Mouse (Mus musculus) G1E (cell line): ENCODE results near the gene Btbd9. TPM values are rescaled to one million over a fixed set of nuclear protein-coding genes. Genes with fewer than 3 reads are reported as not detected.

ENCODE experiments used
- ATAC-seq: 2 replicates; pipeline ENCODE4 v1.8.0; 2016; ENCODE audit warnings: mild to moderate bottlenecking; ENCODE audit not compliant: insufficient number of reproducible peaks, poor library complexity, low FRiP score, severe bottlenecking; ENCODE audit errors: extremely low read depth
- DNase-seq: peaks from one replicate; pipeline ENCODE4 v3.0.0; 2012; ENCODE audit warnings: low spot score
- H3K27me3 ChIP-seq: 2 replicates; pipeline ENCODE4 v1.6.1; 2012; ENCODE audit warnings: mild to moderate bottlenecking, low read length, inconsistent platforms; ENCODE audit not compliant: insufficient read depth
- H3K36me3 ChIP-seq: replicated peaks from 2 replicates; pipeline ENCODE3; 2012; ENCODE audit warnings: mild to moderate bottlenecking, inconsistent platforms
- H3K4me1 ChIP-seq: 2 replicates; pipeline ENCODE4 v1.6.1; 2012; ENCODE audit warnings: low read depth, low read length, inconsistent platforms, mixed read lengths; ENCODE audit not compliant: insufficient read depth
- H3K4me3 ChIP-seq: 2 replicates; pipeline ENCODE4 v1.5.1; 2012; ENCODE audit warnings: low read depth, mild to moderate bottlenecking, inconsistent platforms, low read length, moderate library complexity, mixed read lengths
- H3K9me3 ChIP-seq: replicated peaks from 2 replicates; pipeline ENCODE4 v1.6.1; 2012; ENCODE audit warnings: inconsistent platforms
- CTCF ChIP-seq: IDR thresholded peaks from 2 replicates; pipeline ENCODE4 v1.5.1; 2012; ENCODE audit warnings: low read depth, low read length, inconsistent platforms, mixed read lengths
- GATA1 ChIP-seq: IDR thresholded peaks from 2 replicates; pipeline ENCODE4 v1.6.1; 2012; ENCODE audit warnings: borderline replicate concordance, low read length, inconsistent platforms, mixed read lengths
- GATA2 ChIP-seq: IDR thresholded peaks from 2 replicates; pipeline ENCODE4 v1.6.1; 2012; ENCODE audit warnings: low read depth, low read length, inconsistent platforms, borderline replicate concordance
- POLR2AphosphoS5 ChIP-seq: IDR thresholded peaks from 2 replicates; pipeline ENCODE4 v1.6.1; 2012; ENCODE audit warnings: low read depth, low read length, inconsistent platforms; ENCODE audit not compliant: insufficient replicate concordance
- TAL1 ChIP-seq: conservative IDR thresholded peaks from 2 replicates; pipeline ENCODE4 v1.6.1; 2012; ENCODE audit warnings: low read depth, low read length, inconsistent platforms, mixed read lengths
- polyA plus RNA-seq: library from polyadenylated mRNA; stranded (reverse); fragments of >175 nt; gene quantifications from 2 replicates; pipeline ENCODE4 v1.2.3, GENCODE M21; 2012
- total RNA-seq, 2 experiments: library from RNA; stranded (forward) in 1 of 2; stranded (reverse) in 1 of 2; fragments of 200-1000 nt in 1 of 2; fragments of >200 nt in 1 of 2; fragmentation: Nextera tagmentation in 1 of 2; gene quantifications; 2 replicates each; pipeline ENCODE4 v1.2.3; 2014 to 2017

Gene Btbd9
- total and polyA plus RNA-seq, 3 experiments, result 33.6 to 68.4 (median 57.5) TPM

DNA sequence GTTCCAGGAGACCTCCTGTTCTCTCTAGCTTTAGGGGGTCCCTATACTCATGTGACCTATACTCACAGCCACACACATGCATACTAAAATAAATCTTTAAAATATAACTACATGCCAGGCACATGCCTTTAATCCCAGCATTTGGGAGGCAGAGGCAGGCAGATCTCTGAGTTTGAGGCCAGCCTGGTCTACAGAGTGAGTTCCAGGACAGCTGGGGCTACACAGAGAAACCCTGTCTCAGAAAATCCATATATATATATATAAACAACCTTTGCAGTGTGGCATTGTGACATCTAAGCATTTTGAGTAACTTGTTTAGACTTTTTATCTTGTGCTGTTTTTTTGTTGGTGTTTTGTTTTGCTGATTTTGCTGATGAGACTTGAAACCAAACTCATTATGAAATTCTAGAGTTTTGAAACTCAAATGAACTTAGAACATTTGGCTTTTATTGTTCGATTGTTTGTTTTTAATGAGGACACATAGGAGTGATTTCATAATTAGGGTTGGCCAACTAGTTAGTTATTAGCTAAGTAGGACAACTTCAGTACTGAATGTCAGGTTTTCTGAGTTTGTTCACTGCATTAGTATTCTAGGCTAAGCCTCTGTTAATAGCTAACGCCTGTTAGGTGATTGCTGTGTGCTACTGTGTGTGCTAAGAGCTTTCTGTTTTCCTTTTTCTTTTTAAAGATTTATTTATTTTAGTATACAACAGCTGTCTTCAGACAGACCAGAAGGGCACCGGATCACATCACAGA, 42.0 kb upstream of the Btbd9 start:
- Histone ChIP-seq H3K4me1 (peaks cover 45% of the 10 kb centered on the region), H3K9me3 (peaks cover 28% of the 10 kb centered on the region), H3K36me3 (peaks cover 13% of the 10 kb centered on the region), H3K27me3 (no peaks in the 10 kb centered on the region), H3K4me3 (no peak overlapping the region)
- no peak for DNase-seq
- no peak for ATAC-seq
- TF ChIP-seq TAL1 (no peak), POLR2AphosphoS5 (no peak), GATA2 (no peak), CTCF (no peak), GATA1 (no peak)

DNA sequence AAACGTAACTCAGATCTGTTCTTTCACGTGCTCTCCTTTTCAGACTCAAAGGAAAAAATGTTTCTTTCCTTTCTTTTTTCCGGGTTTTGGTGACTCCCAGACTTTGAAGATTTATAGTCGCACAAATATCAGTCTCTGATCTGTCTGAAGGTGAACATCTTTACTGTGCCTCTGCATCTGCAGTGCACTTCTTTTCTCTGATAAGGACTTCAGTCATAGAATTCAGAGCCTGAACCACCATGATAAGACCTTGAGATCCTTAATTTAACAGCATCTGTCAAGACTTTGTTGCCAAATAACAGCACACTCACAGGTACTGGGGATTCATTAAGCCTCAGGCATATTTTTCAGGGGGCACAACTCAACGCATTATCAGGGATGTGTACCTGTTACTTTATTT, 39.9 kb upstream of the Btbd9 start:
- ATAC-seq (peak; percentile 23), DNase-seq (no peak)
- Histone ChIP-seq H3K4me3 (no peak overlapping the region), H3K9me3 (peaks cover 19% of the 10 kb centered on the region), H3K4me1 (peaks cover 54% of the 10 kb centered on the region), H3K36me3 (no peaks in the 10 kb centered on the region), H3K27me3 (no peaks in the 10 kb centered on the region)
- TF ChIP-seq CTCF (no peak), TAL1 (peak; percentile 98)

DNA sequence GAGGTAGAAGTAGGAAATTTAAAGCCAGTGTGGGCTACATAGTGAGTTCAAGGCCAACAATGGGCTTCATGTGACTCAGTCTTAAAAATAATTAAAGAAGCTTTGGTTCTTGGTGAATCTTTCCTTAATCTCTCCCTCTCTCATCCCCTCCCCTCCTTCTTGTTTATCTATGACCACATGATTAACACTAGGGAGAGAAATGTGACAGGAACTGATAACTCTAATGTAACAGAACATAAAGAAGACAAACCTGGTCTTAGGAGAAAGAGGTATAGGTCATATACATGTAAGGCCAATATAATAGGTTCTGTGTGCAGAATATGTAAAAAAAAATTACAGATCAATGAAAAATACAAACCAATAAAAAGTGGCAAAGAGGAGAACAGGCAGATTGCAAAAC, 37.1 kb upstream of the Btbd9 start:
- H3K9me3 ChIP-seq, result peaks cover 21% of the 10 kb centered on the region
- no peak overlapping the region; the same call in 1 of the 2 replicates for H3K4me3 ChIP-seq
- peaks cover 15% of the 10 kb centered on the region for H3K36me3 ChIP-seq
- H3K27me3 ChIP-seq, result no peaks in the 10 kb centered on the region
- TF ChIP-seq TAL1, result peak; percentile 77
- TF ChIP-seq GATA2, result no peak
- ATAC-seq (peak; percentile 25), DNase-seq (no peak)
- peaks cover 77% of the 10 kb centered on the region for H3K4me1 ChIP-seq

DNA sequence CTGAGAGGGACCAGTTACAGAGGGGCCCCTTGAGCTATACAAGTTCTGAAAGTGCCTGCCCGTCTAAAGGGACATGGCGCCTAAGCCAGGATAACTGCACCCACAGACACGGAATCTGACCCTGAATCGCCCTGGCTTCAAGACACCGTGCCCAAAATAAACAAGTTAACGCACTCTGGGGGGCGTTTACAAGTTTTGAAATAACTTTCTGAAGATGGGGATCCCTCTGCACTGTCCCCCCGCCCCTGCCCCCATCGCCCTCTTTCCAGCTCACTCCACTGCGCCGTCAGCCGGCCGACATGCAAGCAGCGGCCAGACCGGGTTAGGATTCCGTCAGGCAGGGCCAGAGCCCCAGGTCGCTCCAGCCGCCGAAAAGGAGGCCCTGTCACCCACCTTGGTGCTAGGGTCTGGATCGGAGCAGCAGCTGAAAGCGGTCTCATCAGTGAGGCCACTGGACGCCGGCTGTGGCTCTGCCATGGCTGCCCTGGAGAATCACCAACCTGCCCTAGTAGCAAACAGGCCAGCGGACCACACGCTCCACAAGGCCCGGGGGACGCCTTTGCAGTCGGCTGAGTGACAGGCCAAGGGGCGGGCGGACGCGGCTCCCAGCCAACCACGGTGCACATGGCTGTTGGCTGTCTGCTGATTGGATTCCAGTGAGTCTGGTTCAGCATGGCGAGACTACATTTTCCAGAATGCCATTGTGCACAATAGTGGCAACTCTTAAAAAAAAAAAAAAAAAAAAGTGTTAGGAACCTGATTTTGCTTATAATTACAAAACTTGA, 36.0 kb upstream of the Btbd9 start:
- H3K27me3 ChIP-seq, result no peaks in the 10 kb centered on the region
- peak; percentile 82; the same call in 1 of the 2 replicates for TF ChIP-seq POLR2AphosphoS5
- TF ChIP-seq GATA2, result no peak
- ATAC-seq, result peak; percentile 81
- H3K4me3 ChIP-seq, result peak overlapping the region; percentile 74
- peaks cover 85% of the 10 kb centered on the region for H3K4me1 ChIP-seq
- peak; percentile 99 for DNase-seq
- H3K36me3 ChIP-seq, result peaks cover 26% of the 10 kb centered on the region
- peaks cover 16% of the 10 kb centered on the region for H3K9me3 ChIP-seq

DNA sequence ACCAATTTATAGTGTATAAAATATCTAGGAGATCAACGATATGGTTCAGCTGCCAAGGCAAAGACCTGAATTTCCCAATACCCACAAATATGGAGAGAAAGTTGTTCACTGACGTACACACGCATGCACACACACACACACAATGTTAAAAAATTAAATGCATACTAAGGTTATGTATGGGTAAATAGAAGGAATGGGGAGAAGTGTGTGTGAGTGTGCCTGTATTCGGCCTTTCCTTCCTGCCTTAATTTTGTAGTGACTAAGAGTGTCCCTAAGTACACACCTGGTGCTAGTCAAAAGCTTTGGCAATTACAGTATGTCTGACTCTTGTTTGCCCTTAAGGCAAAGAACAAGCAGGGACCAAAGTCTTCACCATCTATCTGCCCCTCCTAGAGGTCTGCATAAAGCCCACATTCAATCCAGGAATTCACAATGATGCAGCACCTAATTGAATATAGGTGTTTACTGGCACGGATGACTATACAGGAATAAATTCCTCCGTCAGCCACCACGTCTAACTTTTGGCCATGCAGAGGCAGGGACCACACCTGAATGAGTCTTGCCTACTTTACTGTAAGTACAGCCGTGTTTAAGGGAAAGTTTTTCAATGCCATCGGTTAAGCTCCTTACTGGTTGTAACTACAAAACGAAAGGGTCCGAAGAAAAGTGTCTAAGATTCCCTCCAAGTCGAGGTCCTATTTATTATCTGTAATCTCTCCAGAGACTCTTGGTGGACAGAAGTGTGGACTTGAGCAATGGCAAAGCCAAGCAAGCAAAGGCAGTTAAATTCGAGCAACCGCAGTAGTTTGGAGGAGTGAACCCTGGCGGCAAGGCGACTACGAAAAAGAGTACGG, 35.2 kb upstream of the Btbd9 start:
- Histone ChIP-seq H3K36me3 (peaks cover 34% of the 10 kb centered on the region), H3K4me3 (peak overlapping the region; percentile 74), H3K9me3 (peaks cover 10% of the 10 kb centered on the region), H3K27me3 (no peaks in the 10 kb centered on the region), H3K4me1 (peaks cover 87% of the 10 kb centered on the region)
- DNase-seq (no peak), ATAC-seq (no peak)
- TF ChIP-seq GATA2 (no peak), TAL1 (no peak), CTCF (no peak), GATA1 (no peak), POLR2AphosphoS5 (no peak; the same call in 1 of the 2 replicates)

DNA sequence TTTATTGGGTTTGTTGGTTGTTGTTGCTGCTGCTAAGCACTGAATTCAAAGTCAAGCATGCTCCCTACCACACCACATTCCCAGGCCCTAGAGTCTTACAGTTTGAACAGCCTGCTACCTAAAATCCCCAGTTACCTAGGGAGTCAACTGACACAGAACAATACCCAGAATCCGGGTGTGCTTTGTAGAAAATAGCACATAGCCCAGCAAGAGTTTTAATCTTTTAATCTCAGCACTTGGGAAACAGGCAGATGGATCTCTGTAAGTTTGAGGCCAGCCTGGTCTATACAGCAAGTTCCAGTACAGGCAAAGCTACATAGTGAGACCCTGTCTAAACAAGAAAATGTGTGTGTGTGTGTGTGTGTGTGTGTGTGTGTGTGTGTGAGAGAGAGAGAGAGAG, 34.5 kb upstream of the Btbd9 start:
- peak overlapping the region; percentile 74; the same call in 1 of the 2 replicates for H3K4me3 ChIP-seq
- ATAC-seq, result no peak

More for the DNA sequence above, 34.5 kb upstream of the Btbd9 start:
- Histone ChIP-seq H3K4me1 (peaks cover 87% of the 10 kb centered on the region), H3K27me3 (no peaks in the 10 kb centered on the region), H3K36me3 (peaks cover 41% of the 10 kb centered on the region), H3K9me3 (peaks cover 8% of the 10 kb centered on the region)
- no peak for DNase-seq
- TF ChIP-seq TAL1 (no peak), GATA2 (no peak), CTCF (no peak), POLR2AphosphoS5 (no peak), GATA1 (no peak)
